In the genomic region with DNA sequence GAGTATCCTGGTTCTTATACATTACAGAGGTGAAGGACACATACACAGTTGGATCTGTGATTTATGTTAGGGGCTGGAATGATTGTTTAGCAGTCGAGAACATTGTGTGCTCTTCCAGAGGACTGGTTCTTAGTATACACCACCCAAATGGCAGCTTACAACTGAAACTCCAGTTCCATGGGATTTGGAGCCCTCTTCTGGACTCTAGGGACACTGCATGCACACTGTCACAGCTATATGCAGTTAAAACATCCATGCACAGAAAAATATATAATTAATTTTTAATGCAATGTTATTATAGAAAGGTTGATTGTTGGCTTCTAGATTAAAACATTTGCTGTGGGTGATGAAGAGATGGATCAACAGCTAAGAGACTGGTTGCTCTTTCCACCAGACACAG, we compare ENCODE assay signal across 17 mouse cellular contexts.
DNase-seq lines count a peak whose midpoint lies in the region; ATAC-seq and TF ChIP-seq lines count a peak whose summit lies in the region.
"Had no signal": no experiment of that assay in that cellular context is flagged by ENCODE, and none has a peak within 500 bp of the region (broad histone marks: within the 10 kb centered on the region; RNA-seq: fewer than 3 reads in every experiment).

No protein-coding gene starts in this region.

- no peaks in the 10 kb centered on the region for H3K36me3 ChIP-seq in liver, adult 2 months (ENCODE audit: control insufficient read depth, insufficient read depth, low read length)
- no peaks in the 10 kb centered on the region for H3K36me3 ChIP-seq in liver, embryonic 11.5 days (ENCODE audit: control insufficient read depth, insufficient read depth, low read length)
- H3K36me3 ChIP-seq: hindbrain, embryonic 13.5 days; kidney, embryonic 15.5 days; limb, embryonic 10.5 days; liver, embryonic 15.5 days; neural tube, embryonic 13.5 days had no signal

- H3K79me2 ChIP-seq in liver, adult 2 months (ENCODE audit: control insufficient read depth, insufficient read depth, low read length), result no peaks in the 10 kb centered on the region

- no peak overlapping the region for H3K4me2 ChIP-seq in liver, embryonic 11.5 days
- H3K4me2 ChIP-seq: hindbrain, embryonic 13.5 days; kidney, embryonic 15.5 days; liver, embryonic 15.5 days; neural tube, embryonic 13.5 days had no signal

- TF ChIP-seq CTCF in gastrocnemius, adult 2 months (IDR thresholded peaks at IDR 0.05), result peak; percentile 4; the same call in 1 of the 2 replicates
- TF ChIP-seq CTCF in liver, adult 2 months (IDR thresholded peaks at IDR 0.05; ENCODE audit: low read depth, low read length), result 0 out of 2 replicates have a peak, but pooled peaks have one; percentile 15
- peak; percentile 41; the same call in 1 of the 2 replicates for TF ChIP-seq CTCF in brain, embryonic 14.5 days (IDR thresholded peaks at IDR 0.05; ENCODE audit: borderline replicate concordance, extremely low read depth, insufficient read depth, insufficient read length)

- H3K9ac ChIP-seq in liver, adult 2 months (ENCODE audit: low read depth, low read length), result no peak overlapping the region
- H3K9ac ChIP-seq in liver, embryonic 11.5 days (ENCODE audit: low read depth, low read length), result no peak overlapping the region
- H3K9ac ChIP-seq: hindbrain, embryonic 13.5 days; kidney, embryonic 15.5 days; liver, embryonic 15.5 days; neural tube, embryonic 13.5 days had no signal

- no peak for ATAC-seq in liver, embryonic 11.5 days (replicated peaks; ENCODE audit: low FRiP score)
- ATAC-seq: CD4-positive, CD25-positive, alpha-beta regulatory T cell, adult 4 months had no signal

- no peak for DNase-seq in gastrocnemius, adult 2 months
- no peak for DNase-seq in gastrocnemius, adult 8-10 months (ENCODE audit: low spot score in 2 of 2)
- DNase-seq in liver, adult 2 months (ENCODE audit: extremely low read depth, low read depth, low spot score), result peak; percentile 2
- no peak for DNase-seq in liver, embryonic 11.5 days (ENCODE audit: low spot score)
- peak; percentile 40 for DNase-seq in ES-CJ7 (ENCODE audit: low read depth, low spot score)
- no peak for DNase-seq in brain, embryonic 14.5 days (ENCODE audit: low read depth)
- DNase-seq in testis, postnatal 14 days (ENCODE audit: low spot score), result no peak
- DNase-seq: adrenal gland, postnatal 25 days; cerebellum, postnatal 36 days had no signal

- H3K27me3 ChIP-seq in liver, adult 2 months (ENCODE audit: control insufficient read depth, insufficient read depth, low read length), result no peaks in the 10 kb centered on the region
- no peaks in the 10 kb centered on the region for H3K27me3 ChIP-seq in liver, embryonic 11.5 days (replicated peaks; ENCODE audit: control insufficient read depth, insufficient read depth, low read length)
- H3K27me3 ChIP-seq: hindbrain, embryonic 13.5 days; kidney, embryonic 15.5 days; liver, embryonic 15.5 days; neural tube, embryonic 13.5 days had no signal

- no peak overlapping the region for H3K4me3 ChIP-seq in gastrocnemius, adult 2 months
- no peak overlapping the region for H3K4me3 ChIP-seq in liver, adult 2 months (ENCODE audit: insufficient read depth, low read depth, low read length)
- no peak overlapping the region for H3K4me3 ChIP-seq in liver, embryonic 11.5 days (ENCODE audit: low read depth, low read length)
- H3K4me3 ChIP-seq: erythroblast, embryonic 14.5 days; hindbrain, embryonic 13.5 days; kidney, embryonic 15.5 days; limb, embryonic 10.5 days; liver, embryonic 15.5 days; neural tube, embryonic 13.5 days had no signal

- 55% methylated on average over 1 of the region's 1 CpGs for WGBS in liver, adult 2 months
- 88% methylated on average over 1 of the region's 1 CpGs for WGBS in liver, embryonic 11.5 days

- intact Hi-C loops in gastrocnemius, adult 2 months (cut with DNase I), result no loop called here

- no peak for TF ChIP-seq POLR2A in liver, adult 2 months (IDR thresholded peaks at IDR 0.05; ENCODE audit: extremely low read depth, insufficient read depth, low read length)
- no peak for TF ChIP-seq POLR2A in brain, embryonic 14.5 days (IDR thresholded peaks at IDR 0.05; ENCODE audit: borderline replicate concordance, extremely low read depth, insufficient read depth, insufficient read length, poor library complexity, severe bottlenecking)

- H3K27ac ChIP-seq in gastrocnemius, adult 2 months, result no peak overlapping the region
- no peak overlapping the region for H3K27ac ChIP-seq in liver, adult 2 months (replicated peaks; ENCODE audit: insufficient read depth, low read depth, low read length)
- no peak overlapping the region for H3K27ac ChIP-seq in liver, embryonic 11.5 days (ENCODE audit: low read depth, low read length)
- H3K27ac ChIP-seq: hindbrain, embryonic 13.5 days; kidney, embryonic 15.5 days; limb, embryonic 10.5 days; liver, embryonic 15.5 days; macrophage; neural tube, embryonic 13.5 days had no signal

- H3K4me1 ChIP-seq in liver, adult 2 months (ENCODE audit: control insufficient read depth, insufficient read depth, low read length), result no peaks in the 10 kb centered on the region
- H3K4me1 ChIP-seq in liver, embryonic 11.5 days (replicated peaks; ENCODE audit: control insufficient read depth, insufficient read depth, low read length), result no peaks in the 10 kb centered on the region
- H3K4me1 ChIP-seq: hindbrain, embryonic 13.5 days; kidney, embryonic 15.5 days; limb, embryonic 10.5 days; liver, embryonic 15.5 days; neural tube, embryonic 13.5 days had no signal

- no peaks in the 10 kb centered on the region for H3K9me3 ChIP-seq in liver, embryonic 11.5 days (ENCODE audit: control insufficient read depth, low read length)
- H3K9me3 ChIP-seq: hindbrain, embryonic 13.5 days; kidney, embryonic 15.5 days; limb, embryonic 10.5 days; liver, embryonic 15.5 days; neural tube, embryonic 13.5 days had no signal

Comparison
In these comparisons a context has a peak if more than half of its experiments do, and no peak if none do; other contexts are left out.
1. DNase-seq: peak in liver, adult 2 months (single experiment) and ES-CJ7 (single experiment); none in gastrocnemius, adult 2 months (single experiment), gastrocnemius, adult 8-10 months (0 of 2), liver, embryonic 11.5 days (single experiment), brain, embryonic 14.5 days (single experiment) and testis, postnatal 14 days (single experiment).
2. Peak in every context shown above with its lines, with median percentiles within 50 percentile points of each other: CTCF ChIP-seq.